Mouse (Mus musculus) heart, embryonic 13.5 days (tissue): ENCODE data around the gene Epb41l4b. TPM values are rescaled to one million over a fixed set of nuclear protein-coding genes. Genes with fewer than 3 reads are reported as not detected.

ENCODE experiments used
- ATAC-seq: fragments of 200-750 bp; cut with Nextera tagmentation; 2 replicates; pipeline ENCODE4 v1.8.0; 2017; ENCODE audit warnings: moderate TSS enrichment; ENCODE audit not compliant: insufficient number of reproducible peaks, low FRiP score, low TSS enrichment; ENCODE audit errors: extremely low read depth
- H3K27ac ChIP-seq: fragments of 300-500 bp; sonication (generic); replicated peaks from 2 replicates; pipeline ENCODE4 v1.5.1; 2015; ENCODE audit warnings: moderate library complexity, mild to moderate bottlenecking, inconsistent platforms
- H3K27me3 ChIP-seq: fragments of 300-500 bp; sonication (generic); replicated peaks from 2 replicates; pipeline ENCODE4 v1.6.1; 2015; ENCODE audit warnings: mild to moderate bottlenecking, inconsistent platforms
- H3K36me3 ChIP-seq: fragments of 300-500 bp; sonication (generic); 2 replicates; pipeline ENCODE4 v1.6.1; 2015; ENCODE audit warnings: mild to moderate bottlenecking, inconsistent platforms
- H3K4me1 ChIP-seq: fragments of 300-500 bp; sonication (generic); 2 replicates; pipeline ENCODE4 v1.6.1; 2015; ENCODE audit warnings: inconsistent platforms
- H3K4me2 ChIP-seq: fragments of 300-500 bp; sonication (generic); 2 replicates; pipeline ENCODE4 v1.6.1; 2015; ENCODE audit warnings: inconsistent platforms, mild to moderate bottlenecking, moderate library complexity
- H3K4me3 ChIP-seq: fragments of 300-500 bp; sonication (generic); 2 replicates; pipeline ENCODE4 v1.5.1; 2015; ENCODE audit warnings: moderate library complexity, mild to moderate bottlenecking, inconsistent platforms
- H3K9ac ChIP-seq: fragments of 300-500 bp; sonication (generic); 2 replicates; pipeline ENCODE4 v1.6.1; 2015; ENCODE audit warnings: inconsistent platforms, mild to moderate bottlenecking, moderate library complexity
- H3K9me3 ChIP-seq: fragments of 300-500 bp; sonication (generic); 2 replicates; pipeline ENCODE4 v1.6.1; 2016; ENCODE audit warnings: inconsistent platforms
- WGBS: fragments of 180-500 bp; shearing (Covaris S2); methylation state at CpG from one replicate; pipeline ENCODE4 v1.1.7; 2015; ENCODE audit warnings: mixed read lengths; 5-methylcytosine and 5-hydroxymethylcytosine counted together
- polyA plus RNA-seq: library from polyadenylated mRNA; unstranded; fragments of >200 nt; fragmentation: Nextera tagmentation; extraction: Ambion mirVana; gene quantifications from 2 replicates; pipeline ENCODE4 v1.2.1, GENCODE M21; 2015

The Epb41l4b gene
- polyA plus RNA-seq, 1 experiment from 2014 or later, result 0.64 TPM

DNA sequence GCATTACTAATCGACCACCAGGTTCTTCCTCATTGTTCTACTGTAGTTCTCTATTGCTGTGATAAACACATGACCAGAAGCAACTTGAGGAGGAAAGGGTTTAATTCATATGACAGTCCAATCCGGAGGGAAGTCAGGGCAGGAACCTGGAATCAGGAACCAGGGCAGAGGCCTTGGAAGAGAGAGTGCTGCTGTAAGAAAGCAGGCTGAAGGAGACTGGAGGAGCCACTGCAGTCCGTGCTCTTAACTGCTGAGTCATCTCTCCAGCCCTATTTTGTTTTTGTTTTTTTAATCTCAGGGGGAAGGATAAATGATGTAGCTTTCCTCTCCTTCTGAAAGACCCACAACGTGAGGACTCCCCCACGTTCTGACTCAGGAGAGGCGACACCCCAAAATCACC lies 190.0 kb downstream of the Epb41l4b start:
- H3K27me3 ChIP-seq, result no peaks in the 10 kb centered on the region
- H3K9me3 ChIP-seq, result no peaks in the 10 kb centered on the region
- H3K4me1 ChIP-seq, result peaks cover 13% of the 10 kb centered on the region
- ATAC-seq, result no peak
- 56% methylated on average over 6 of the region's 6 CpGs for WGBS
- no peak overlapping the region for H3K9ac ChIP-seq
- no peak overlapping the region for H3K4me2 ChIP-seq
- no peak overlapping the region for H3K27ac ChIP-seq
- no peak overlapping the region for H3K4me3 ChIP-seq
- no peaks in the 10 kb centered on the region for H3K36me3 ChIP-seq

GRCm38 (mm10) chr4:56951701-56952100 lies 191.5 kb downstream of the Epb41l4b start:
- H3K9ac ChIP-seq, result no peak overlapping the region
- 78% methylated on average over 3 of the region's 3 CpGs for WGBS
- H3K4me1 ChIP-seq, result peaks cover 14% of the 10 kb centered on the region
- no peaks in the 10 kb centered on the region for H3K36me3 ChIP-seq
- ATAC-seq, result no peak
- H3K9me3 ChIP-seq, result no peaks in the 10 kb centered on the region
- H3K4me3 ChIP-seq, result no peak overlapping the region
- H3K27ac ChIP-seq, result no peak overlapping the region
- H3K27me3 ChIP-seq, result no peaks in the 10 kb centered on the region
- no peak overlapping the region for H3K4me2 ChIP-seq

DNA sequence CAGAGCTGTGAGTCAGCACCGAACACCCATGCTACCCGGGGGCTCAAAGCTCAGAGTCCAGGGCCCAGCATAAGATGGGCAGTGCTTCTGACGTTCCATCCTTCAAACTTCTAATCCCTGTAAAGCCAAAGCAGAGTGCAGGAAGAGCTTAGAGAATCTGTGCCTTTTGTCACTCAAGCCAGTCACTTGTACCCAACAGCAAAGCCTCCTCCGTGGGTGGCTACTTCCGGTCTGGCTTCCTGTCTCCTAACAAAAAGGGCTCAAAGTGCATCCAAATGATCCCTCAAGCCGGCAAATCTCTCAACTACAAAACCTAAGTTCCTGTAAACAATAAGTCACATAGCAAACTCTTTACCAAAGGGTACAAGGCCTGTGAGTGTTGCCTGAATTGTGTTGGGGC lies 193.7 kb downstream of the Epb41l4b start:
- WGBS, result 56% methylated on average over 6 of the region's 6 CpGs
- Histone ChIP-seq H3K4me2 (no peak overlapping the region), H3K4me1 (peaks cover 24% of the 10 kb centered on the region), H3K36me3 (no peaks in the 10 kb centered on the region), H3K9ac (no peak overlapping the region), H3K27me3 (no peaks in the 10 kb centered on the region), H3K9me3 (no peaks in the 10 kb centered on the region), H3K4me3 (no peak overlapping the region), H3K27ac (no peak overlapping the region)
- ATAC-seq, result no peak

GRCm38 (mm10) chr4:56946641-56947640 lies 196.3 kb downstream of the Epb41l4b start, which contains the start of gene Tmem245:
Gene Tmem245, minus strand, starts transcription at chr4:56947437.
- Histone ChIP-seq H3K4me2 (peak within 1 kb of the TSS; percentile 79), H3K4me3 (peak within 1 kb of the TSS; percentile 85), H3K9ac (peak within 1 kb of the TSS; percentile 97), H3K9me3 (no peaks in the 10 kb centered on the region), H3K36me3 (no peaks in the 10 kb centered on the region), H3K27me3 (no peaks in the 10 kb centered on the region), H3K4me1 (peaks cover 47% of the 10 kb centered on the region), H3K27ac (peak within 1 kb of the TSS; percentile 93)
- WGBS, result under 1% methylated on average over 107 of the region's 107 CpGs
- ATAC-seq, result peak; percentile 88

DNA sequence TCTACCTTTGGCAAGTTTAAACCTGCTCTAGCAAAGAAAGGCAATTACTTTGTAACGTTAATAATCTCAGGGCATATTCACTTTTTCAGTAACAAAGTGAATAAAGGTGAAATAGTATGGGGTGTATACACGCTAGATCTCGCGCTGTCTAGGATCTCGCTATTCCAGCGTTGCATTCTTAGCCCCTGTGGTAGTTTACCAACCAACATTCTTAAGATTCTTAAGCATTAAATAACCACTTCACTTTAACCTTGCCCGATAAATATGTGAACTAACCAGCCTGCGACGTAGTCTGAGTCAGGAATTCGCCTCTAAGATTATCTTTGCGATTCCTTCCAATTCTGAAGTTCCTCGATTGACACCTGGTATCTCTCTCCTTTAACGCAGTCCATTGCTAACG lies 197.1 kb downstream of the Epb41l4b start:
- Histone ChIP-seq H3K4me2 (peak overlapping the region; percentile 79), H3K27me3 (no peaks in the 10 kb centered on the region), H3K27ac (peak overlapping the region; percentile 93), H3K36me3 (no peaks in the 10 kb centered on the region), H3K4me3 (peak overlapping the region; percentile 85), H3K9me3 (no peaks in the 10 kb centered on the region), H3K9ac (peak overlapping the region; percentile 97), H3K4me1 (peaks cover 53% of the 10 kb centered on the region)
- ATAC-seq, result no peak
- WGBS, result 2% methylated on average over 14 of the region's 14 CpGs

GRCm38 (mm10) chr4:56944286-56944685 lies 199.0 kb downstream of the Epb41l4b start:
- Histone ChIP-seq H3K9me3 (no peaks in the 10 kb centered on the region), H3K4me1 (peaks cover 72% of the 10 kb centered on the region), H3K4me3 (peak overlapping the region; percentile 25), H3K9ac (peak overlapping the region; percentile 66), H3K4me2 (peak overlapping the region; percentile 79), H3K36me3 (no peaks in the 10 kb centered on the region), H3K27ac (peak overlapping the region; percentile 78), H3K27me3 (no peaks in the 10 kb centered on the region)
- ATAC-seq, result no peak
- WGBS, result 32% methylated on average over 4 of the region's 4 CpGs

DNA sequence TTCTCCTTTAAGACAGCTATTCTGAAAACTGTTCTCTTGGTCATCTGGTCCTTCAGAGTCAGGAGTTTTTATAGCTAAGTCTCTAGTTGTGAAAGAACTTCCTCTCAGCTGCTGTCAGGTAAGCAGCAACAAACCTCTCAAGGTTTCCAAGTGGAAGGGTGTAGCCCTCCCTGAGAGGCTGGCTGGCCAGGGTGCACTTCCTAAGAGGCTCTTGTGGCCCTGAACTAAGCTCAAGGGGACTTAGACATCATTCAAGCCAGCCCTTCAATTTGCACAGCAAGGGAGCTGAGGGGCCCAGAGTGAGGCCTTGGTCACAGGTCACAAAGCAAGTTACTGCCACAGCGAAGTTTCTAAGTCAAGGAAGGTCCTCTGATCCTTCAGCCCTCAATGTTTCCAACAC lies 200.0 kb downstream of the Epb41l4b start:
- no peaks in the 10 kb centered on the region for H3K9me3 ChIP-seq
- no peak overlapping the region for H3K4me3 ChIP-seq
- H3K9ac ChIP-seq, result peak overlapping the region; percentile 38
- H3K27me3 ChIP-seq, result no peaks in the 10 kb centered on the region
- ATAC-seq, result no peak
- peaks cover 4% of the 10 kb centered on the region; the same call in 1 of the 2 replicates for H3K36me3 ChIP-seq
- WGBS, result 61% methylated on average over 1 of the region's 1 CpGs
- peak overlapping the region; percentile 78 for H3K27ac ChIP-seq
- H3K4me1 ChIP-seq, result peaks cover 81% of the 10 kb centered on the region
- peak overlapping the region; percentile 79 for H3K4me2 ChIP-seq

- H3K4me3 ChIP-seq, result no peak overlapping the region
- no peaks in the 10 kb centered on the region for H3K9me3 ChIP-seq
- H3K27ac ChIP-seq, result peak overlapping the region; percentile 78; the same call in 1 of the 2 replicates
- H3K27me3 ChIP-seq, result no peaks in the 10 kb centered on the region
- 74% methylated on average over 1 of the region's 1 CpGs for WGBS
- peak overlapping the region; percentile 50 for H3K9ac ChIP-seq
- no peak for ATAC-seq
- peaks cover 79% of the 10 kb centered on the region for H3K4me1 ChIP-seq
- peaks cover 4% of the 10 kb centered on the region; the same call in 1 of the 2 replicates for H3K36me3 ChIP-seq
- H3K4me2 ChIP-seq, result peak overlapping the region; percentile 79; the same call in 1 of the 2 replicates
Observed at GRCm38 (mm10) chr4:56942567-56942966, 200.7 kb downstream of the Epb41l4b start.

Other genes with a start within 250 kb of the Epb41l4b start
- gene Tmem245, start 196.0 kb downstream of the Epb41l4b start, polyA plus RNA-seq, result 14.9 and 17.1 TPM in 2 replicates
- 0.18 and 0.21 TPM in 2 replicates for gene Frrs1l, start 153.0 kb downstream of the Epb41l4b start, polyA plus RNA-seq
- 1.7 and 1.8 TPM in 2 replicates for gene Ptpn3, start 158.4 kb upstream of the Epb41l4b start, polyA plus RNA-seq